Mouse (Mus musculus) erythroid progenitor cell, adult 5-6 weeks (primary cell): ENCODE data around the gene Slc41a3. TPM values are rescaled to one million over a fixed set of nuclear protein-coding genes. Genes with fewer than 3 reads are reported as not detected.

Source experiments
- ATAC-seq: replicated peaks from 2 replicates; pipeline ENCODE4 v1.8.0; 2016; ENCODE audit warnings: moderate number of reproducible peaks, mild to moderate bottlenecking, moderate TSS enrichment, inconsistent platforms; ENCODE audit not compliant: poor library complexity, low FRiP score, severe bottlenecking
- total RNA-seq, 2 experiments: library from RNA; stranded (forward) in 1 of 2; stranded (reverse) in 1 of 2; fragments of 150-400 nt in 1 of 2; fragments of 186-747, 209-891 nt in 1 of 2; gene quantifications; 2 replicates each; pipeline versions ENCODE4 v1.2.3 to v1.2.4; 2015 to 2017; ENCODE audit warnings: low replicate concordance in 2 of 2

The Slc41a3 gene
- 3.2 and 3.4 TPM in 2 replicates for total RNA-seq (2015; ENCODE audit: low replicate concordance)
- 1.0 and 5.3 TPM in 2 replicates for total RNA-seq (2017; ENCODE audit: low replicate concordance)

DNA sequence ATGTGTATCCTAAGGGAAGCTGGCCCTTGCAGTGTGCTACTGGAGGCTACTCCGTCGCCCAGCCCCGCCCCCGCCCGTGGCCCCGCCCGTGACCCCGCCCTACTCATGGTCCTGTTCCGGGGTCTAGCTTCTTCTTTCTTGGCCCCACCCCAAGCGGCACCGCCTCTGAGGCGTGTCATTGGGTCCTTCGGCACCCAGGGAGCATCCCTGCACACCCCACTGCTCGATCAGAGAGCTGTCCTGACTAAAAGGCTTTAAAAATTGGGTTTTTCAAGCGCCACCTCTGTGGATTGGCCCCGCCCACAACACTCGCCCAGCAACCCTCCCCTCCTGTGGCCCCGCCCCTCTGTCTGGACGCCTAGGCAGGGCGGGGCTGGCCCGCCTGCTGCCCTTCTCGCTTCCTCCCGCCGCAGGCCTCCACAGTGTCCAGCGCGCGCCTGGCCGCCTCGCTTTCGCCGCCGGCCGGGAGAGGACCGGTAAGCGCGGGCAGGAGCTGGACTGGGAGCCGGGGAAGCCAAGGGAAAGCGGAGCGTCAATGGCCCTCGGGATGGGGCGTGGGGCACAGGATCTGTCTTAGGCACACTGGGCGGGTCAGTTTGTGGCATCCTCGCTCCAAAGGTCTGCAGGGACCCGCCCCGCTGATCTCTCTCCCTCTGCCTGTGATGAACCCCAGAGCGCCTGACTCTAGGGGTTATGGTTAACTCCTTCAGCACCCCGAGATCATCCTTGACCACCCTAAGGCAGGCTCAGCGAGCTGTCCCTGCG, at the start of gene Slc41a3:
Gene Slc41a3, plus strand, starts transcription at position 193 of the 765 bp plus-strand sequence.
- peak; percentile 74 for ATAC-seq

DNA sequence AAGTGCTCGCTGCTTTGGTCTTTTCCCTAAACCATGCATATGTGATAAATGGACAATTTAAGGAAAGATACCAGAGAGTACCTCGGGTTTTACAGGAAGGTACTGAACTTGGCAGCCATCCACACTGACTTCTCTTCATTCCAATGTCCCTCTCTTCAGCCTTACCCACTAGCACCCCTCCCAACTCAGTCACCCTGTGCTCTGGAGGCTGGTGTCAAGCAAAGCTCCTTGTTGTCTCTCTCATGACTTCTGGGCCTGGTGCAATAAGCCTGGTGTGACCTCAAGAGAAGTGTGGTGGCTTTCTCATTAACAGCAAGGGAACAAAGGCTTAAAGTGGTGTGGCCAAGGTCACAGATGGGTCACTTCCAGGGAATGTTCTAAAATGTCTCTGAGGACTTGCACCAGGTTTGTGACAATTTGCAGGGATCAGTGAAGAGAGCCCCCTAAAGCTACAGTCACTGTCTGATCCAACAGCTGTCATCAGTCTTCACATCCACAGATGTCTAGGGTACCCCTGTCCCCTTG, 47.9 kb upstream of the Slc41a3 start:
- no peak for ATAC-seq

DNA sequence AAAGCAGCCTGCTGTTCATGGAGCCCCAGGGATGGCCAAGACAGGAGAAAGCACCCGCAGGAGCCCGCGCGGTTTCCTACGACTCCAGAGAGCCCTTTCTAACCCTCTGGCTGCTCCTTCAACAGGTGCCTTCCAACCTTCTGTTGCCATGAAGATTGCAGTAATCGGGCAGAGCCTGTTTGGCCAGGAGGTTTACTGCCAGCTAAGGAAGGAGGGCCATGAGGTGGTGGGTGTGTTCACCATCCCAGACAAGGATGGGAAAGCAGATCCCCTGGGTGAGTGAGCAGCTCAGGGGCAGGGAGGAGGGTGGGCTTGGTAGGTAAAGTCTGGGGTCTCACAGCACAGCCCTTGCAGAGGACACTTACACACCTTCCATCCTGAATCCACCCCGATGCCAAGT, 47.4 kb upstream of the Slc41a3 start:
- no peak for ATAC-seq

DNA sequence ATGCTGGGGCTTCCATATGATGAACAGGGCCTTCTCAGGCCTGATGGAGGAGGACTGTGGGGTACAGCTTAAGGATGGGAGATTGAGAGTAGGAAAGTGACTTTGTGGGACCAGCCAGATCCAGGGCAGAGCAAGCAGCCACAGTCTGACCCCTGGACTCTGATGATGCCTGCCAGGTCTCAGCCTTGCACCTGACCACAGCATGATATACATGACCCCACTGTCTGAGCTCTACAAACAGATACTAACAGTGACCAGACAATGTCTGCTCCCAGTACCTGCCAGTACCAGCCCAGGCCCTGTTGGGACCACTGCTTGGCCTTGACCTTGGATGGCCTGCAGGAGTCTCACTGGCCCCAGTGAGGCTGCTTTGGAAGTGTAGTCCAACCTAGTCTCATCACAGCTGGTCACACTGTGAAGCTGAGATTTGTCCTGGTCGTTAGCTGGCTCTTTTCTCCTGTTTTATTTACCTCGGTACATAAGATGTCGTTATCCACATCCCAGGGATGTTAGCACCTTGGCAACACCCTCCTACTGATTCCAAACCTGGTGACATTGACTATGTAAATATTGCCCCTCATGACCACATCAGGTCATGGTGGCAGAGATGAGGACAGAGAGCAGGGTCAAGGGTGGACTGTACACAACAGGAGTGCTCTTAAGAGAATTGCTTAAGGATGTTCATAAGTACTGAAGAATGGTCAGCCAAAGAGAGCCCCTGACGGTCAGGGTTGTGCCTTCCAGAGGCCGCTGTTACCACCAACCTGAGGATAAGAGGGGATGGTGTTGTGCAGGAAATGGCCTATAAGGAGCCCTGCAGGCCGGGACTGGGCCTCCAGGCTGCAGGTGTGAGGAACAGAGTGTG, 46.5 kb upstream of the Slc41a3 start:
- ATAC-seq, result no peak

DNA sequence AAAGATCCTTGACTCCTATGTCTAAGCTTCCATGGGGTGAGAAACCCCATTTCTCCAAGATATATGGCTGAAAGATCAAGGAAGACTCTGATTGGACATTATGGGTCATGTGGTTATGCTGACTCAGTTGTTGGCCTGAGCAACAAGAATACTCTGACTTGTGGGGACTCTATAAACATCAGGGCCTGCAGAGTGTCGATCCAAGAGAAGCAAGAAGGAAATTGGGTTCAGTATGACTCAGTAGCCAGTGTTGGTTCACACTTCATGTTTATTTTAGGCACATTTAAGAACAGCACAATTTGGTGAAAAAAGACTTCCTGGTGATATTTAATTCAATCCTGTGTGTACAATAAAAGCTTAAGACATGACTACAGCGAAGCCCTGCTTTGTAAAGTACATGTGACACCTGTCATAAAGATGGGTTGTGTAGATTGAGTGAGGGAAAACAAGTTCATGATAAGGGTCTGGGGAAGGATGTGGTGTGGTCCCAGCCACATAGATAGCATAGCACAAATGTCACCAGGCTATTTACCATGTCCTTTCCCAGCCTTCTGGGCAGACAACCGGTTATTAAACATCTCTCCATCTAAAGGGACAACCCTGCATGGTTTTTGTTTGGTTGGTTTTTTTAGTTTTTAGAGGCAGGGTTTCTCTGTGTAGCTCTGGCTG, 44.0 kb upstream of the Slc41a3 start:
- ATAC-seq, result no peak

DNA sequence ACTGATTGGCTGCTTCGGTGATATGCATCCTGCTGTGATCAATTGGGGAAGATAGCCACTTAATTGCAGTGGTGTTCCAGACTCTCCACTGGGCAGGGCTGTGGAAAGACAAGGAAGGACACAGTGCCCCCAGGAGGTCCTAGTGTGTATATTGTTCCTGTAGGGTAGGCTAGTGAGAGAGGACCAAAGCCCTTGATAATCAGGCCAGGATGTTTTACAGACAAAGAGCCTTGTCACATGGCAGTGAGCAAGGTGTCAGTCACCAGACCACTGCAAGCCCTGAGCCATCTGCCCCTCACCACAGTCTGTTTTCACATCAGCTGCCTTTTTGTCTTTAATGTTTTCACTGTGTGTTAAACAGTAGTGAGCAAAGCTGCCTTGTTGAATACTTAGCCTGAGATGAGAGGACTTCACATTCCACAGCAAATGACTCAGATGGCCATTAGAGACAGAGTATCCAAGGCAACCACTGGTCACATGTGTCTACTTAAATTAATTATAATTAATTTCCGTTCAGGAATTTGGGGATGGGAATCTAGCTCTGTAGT, 43.2 kb upstream of the Slc41a3 start:
- ATAC-seq, result no peak

DNA sequence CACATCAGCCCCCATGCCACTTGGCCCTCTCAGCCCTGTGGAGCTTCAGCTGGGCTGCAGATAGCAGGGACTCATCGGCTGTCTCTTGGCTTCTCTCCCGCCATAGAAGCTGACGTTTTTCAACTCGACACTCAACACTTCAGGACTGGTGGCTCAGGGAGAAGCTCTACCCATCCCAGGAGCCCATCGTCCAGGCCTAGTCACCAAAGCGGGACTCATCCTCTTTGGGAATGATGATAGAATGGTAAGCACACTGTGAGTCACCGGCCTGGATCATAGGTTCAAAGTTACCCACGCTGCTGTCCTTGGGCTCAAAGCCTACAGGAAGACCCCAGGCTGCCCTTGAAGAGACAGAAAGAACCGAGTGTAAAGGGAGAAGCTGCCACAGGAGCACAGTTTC, 40.3 kb upstream of the Slc41a3 start:
- ATAC-seq, result no peak

DNA sequence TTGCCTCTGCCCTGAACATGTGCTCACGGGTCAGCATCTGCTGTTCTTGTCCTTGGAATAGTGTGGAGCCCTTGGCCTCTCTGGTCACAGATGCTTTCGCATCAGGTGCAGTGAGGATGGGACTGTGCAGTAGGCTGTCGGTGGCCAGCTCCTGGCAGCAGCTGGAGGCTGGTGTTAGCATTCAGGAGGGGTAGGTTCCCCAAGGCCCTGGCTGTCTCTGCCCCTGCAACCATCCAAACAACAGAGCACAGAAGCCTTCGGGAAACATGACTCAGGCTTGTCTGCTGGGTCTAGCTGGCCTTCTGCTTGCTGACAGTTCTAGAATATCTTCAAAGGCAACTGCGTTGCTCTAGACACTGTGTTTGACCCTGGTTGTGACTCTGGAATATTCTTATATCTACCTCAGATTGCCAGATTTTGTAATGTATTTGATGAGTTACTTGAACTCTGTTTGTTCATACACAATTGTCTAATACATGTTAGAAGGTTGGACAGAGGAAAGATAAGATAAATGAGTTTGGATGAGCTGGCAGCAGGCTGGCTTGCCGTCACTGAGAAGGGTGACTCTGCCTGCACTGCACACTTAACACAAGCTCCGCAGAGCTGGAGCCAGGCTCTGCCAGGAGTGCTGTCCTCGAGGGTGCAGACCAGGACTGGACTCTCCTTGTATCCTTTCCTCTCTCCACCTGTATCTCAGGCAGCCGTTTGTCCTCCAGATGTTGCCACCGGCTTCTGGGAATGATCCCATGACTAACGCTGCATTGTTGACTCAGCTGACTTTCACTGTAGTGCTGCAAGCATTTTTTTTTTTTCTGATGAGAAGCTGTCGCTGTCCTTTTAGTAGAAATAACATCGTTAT, 38.9 kb upstream of the Slc41a3 start:
- ATAC-seq, result no peak

DNA sequence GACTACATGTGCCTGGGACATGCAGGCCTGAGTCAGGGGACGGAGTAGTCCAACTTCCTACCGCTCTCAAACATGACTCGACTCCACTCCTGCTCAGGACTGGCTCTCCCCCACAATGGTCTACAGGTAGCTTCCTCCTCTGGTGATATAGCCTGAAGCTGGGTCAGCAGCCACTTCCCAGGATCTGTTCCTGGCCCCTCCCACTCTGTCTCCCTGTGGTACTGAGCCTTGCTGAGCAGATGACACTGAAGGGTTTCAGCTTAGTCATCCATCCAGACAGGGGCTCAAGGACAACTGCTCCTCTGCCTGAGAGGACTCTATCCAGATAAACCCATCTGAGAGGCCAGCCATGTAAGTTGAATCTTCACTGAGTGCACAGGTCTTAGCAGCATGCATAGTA, 37.0 kb upstream of the Slc41a3 start:
- no peak for ATAC-seq

DNA sequence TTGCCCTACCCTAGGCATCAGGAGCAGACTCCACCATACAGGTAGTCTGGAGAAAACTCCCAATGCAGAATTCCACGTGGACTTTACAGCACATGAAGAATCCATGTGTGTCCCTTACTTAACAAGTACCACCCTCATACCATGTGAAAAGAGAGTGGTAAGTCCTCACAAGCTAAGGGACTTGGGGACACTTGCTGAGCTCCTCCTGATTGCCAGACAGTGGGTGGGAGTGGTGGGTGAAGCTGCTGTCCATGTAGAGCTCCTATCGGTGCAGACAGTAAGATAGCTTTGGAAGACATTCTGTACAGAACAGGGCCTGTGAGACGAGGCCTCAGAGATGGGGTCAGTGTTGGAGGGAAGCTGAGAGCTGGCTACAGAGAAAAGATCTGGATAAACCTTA, 36.6 kb upstream of the Slc41a3 start:
- ATAC-seq, result no peak

DNA sequence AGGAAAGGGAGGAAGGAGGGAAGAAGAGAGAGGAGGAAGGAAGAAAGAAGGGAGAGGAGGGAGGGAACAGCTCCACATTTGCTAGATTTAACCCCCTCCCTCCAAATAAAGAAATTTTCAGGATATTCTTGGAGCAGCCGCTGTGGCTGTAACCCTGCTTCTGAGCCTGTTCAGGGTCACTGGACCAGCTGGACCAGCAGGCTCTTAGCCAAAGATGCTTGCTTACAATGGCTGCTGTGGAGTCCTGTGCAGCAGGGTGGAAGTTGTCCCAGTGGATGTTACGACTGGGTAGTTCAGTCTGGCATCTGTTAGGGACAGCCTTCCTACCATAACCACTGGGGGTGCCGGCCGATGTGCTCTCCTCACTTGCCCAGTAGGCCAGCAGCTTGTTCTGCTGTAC, 35.8 kb upstream of the Slc41a3 start:
- no peak for ATAC-seq

DNA sequence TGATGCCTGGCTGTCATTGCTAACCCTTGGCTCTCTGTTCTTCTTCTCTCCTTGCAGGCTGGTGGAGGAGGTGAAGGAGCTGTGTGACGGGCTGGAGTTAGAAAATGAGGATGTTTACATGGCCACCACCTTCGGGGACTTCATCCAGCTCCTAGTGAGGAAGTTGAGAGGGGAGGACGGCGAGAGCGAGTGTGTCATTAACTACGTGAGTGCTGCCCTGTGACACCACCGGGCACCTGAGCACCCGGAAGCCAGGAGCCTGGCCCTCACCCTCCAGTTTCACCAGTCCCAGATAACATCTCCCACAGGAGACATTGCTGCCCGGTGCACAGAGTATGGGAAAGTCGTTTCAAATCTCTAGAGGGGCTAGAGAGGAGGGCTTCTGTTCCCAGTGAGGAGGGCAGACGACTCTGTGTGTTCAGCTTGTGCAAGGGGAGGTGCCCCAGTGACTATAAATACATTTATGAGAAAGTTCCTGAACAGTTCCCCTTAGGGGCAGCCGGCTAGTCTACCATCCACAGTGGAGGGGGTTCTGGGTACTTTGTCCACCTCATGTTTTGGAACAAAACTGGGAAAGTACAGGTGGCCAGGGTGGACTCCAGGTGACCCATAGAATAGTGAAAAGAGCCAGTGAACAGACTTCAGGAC, 34.7 kb upstream of the Slc41a3 start:
- ATAC-seq, result no peak

DNA sequence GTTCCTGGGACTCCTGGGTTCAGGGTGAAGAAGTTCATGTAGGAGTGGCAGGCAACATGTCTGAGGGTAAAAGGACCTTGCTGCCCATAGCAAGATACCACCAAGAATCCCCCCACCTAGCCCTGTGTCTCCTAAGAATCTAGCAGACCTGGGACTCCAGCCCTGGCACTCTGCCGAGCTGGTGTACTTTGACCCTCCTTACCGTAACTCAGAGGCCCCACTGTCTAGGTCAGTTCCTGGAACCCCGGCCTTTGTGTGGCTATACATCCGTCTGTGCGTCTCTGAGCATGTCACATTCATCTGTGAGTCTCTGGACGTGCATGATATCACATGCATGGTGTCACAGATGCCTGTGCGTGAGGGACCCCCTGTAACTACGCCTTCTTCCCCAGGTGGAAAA, 34.1 kb upstream of the Slc41a3 start:
- no peak for ATAC-seq

DNA sequence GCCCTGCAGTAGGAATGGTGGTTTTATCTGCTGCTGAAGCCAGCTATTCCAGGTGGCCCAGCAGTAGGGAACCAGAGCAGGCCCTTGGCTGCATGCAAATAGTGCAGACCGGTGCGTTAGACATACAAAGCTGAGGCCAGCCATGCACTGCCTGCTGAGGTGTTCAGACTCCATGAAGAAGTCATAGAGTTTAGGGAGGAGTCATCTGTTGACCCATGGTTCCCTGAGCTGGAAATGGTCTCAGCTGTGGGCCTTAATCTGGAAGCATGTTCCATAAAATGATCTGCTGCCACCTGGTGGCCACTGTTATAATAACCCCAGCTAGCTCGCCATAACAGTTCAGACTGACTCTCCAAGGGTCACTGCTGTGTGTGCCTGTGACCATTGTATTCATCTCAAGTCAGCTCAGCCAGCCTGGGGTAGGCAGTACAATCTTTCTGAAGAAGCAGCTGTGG, 29.2 kb upstream of the Slc41a3 start:
- ATAC-seq, result peak; percentile 69

DNA sequence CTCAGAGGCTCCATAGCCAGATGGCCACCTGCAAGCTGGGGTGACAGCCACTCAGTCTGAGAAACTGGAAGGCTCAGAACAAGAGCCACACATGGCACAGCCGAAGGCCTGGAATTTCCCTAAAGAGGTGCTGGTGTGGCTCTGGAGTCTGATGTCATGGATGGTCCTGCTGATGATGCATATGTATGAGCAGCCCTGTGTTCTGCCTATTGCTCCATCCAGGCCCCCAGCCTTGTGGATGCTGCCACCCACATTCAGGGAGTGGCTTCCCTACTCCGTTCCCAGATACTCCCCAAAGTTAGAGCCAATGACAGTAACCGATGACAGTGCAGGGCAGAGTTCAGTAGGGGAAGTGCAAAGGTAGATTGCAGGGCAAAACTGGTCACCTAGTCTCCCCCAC, 26.4 kb upstream of the Slc41a3 start:
- ATAC-seq, result no peak

DNA sequence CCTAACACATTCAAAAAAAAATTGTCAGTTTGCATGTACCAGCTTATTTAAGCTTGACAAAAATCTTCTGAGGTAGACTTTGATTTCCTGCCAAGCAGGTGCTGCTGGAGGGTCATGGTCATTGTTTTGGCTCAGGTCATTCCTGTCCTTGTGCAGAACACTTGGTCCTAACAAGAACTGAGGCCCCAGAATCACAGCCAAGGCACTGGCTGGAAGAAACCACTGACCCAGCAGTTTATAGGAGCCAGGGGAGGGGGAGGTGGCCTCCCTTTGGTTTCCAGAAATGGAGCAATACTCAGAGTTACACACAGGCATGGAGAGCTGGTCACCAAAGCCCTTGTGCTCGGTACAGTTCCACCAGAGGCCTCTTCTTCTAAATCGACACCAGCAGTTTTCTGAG, 22.2 kb upstream of the Slc41a3 start:
- ATAC-seq, result no peak

DNA sequence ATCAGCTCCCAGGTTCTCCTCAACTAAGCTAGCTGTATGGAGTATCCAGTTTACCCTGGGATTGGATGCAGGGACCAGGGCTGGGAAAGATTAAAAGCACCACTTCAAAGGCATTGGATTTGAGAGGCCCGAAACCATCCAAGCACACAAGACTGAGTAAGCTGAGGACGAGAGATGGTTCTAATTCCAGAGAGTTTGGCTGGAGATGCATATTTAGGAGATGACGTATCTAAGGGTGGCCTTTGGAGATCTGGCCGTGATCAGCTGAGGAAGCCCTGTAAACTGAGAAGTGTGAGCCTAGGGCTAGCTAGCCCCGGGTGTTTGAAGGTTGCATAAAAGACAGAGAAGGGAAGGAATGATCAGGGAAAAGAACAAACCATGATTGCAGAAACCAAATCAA, 16.4 kb upstream of the Slc41a3 start:
- ATAC-seq, result no peak

DNA sequence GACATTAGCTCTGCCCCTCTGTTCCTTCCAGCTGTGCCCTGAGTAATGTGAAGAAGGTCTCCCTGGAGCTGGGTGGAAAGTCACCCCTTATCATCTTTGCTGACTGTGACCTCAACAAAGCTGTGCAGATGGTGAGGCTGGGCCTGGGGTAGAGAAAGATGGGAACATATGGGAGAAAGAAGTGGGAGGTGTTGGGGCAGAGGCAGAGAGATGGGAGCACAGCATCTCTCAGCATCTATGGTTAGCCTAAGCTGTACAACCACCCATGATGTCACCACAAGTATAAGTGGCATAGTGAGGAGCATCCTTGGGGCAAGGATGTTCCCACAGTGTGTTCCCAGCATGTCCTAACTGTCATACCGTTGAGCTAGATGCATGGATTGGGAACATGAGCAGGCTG, 13.8 kb upstream of the Slc41a3 start:
- no peak for ATAC-seq

DNA sequence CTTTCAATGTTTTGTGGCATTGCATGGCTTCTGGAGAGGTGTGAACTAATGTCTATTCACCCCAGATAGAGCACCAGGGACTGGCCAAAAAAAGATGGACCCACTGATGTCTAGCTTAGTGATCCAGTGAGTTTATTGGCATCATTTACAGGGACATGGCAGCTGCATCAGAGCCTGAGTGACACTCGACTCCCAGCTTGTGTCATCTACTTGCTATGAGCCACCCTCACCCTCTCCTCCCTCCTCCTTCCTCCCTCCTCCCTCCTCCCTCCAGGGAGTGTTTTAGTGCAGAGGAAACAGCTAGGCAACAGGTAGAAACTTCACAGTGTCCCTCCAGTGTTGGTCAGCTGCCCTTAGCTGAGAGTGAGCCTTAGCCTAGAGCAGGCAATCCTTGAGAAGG, 9.6 kb upstream of the Slc41a3 start:
- ATAC-seq, result no peak
